Mouse (Mus musculus) liver, embryonic 11.5 days (tissue): ENCODE measurements around the gene Arhgef12. TPM values are rescaled to one million over a fixed set of nuclear protein-coding genes. Genes with fewer than 3 reads are reported as not detected.

Experiments used
- ATAC-seq: fragments of 200-750 bp; cut with Nextera tagmentation; replicated peaks from 2 replicates; pipeline ENCODE4 v1.8.0; 2017; ENCODE audit warnings: moderate number of reproducible peaks, mild to moderate bottlenecking, moderate TSS enrichment, moderate library complexity; ENCODE audit not compliant: low FRiP score
- DNase-seq: peaks from one replicate; pipeline ENCODE4 v3.0.0-alpha.2; 2017; ENCODE audit warnings: low spot score
- H3K27ac ChIP-seq: fragments of 300-500 bp; sonication (generic); 2 replicates; pipeline ENCODE4 v1.5.1; 2014; ENCODE audit warnings: mild to moderate bottlenecking, low read depth, low read length, control low read depth
- H3K27me3 ChIP-seq: fragments of 300-500 bp; sonication (generic); replicated peaks from 2 replicates; pipeline ENCODE4 v1.6.1; 2014; ENCODE audit warnings: low read length, mixed read lengths; ENCODE audit not compliant: control insufficient read depth, insufficient read depth
- H3K36me3 ChIP-seq: fragments of 300-500 bp; sonication (generic); 2 replicates; pipeline ENCODE4 v1.6.1; 2014; ENCODE audit warnings: mild to moderate bottlenecking, low read length, moderate library complexity, mixed read lengths; ENCODE audit not compliant: control insufficient read depth, insufficient read depth
- H3K4me1 ChIP-seq: fragments of 300-500 bp; sonication (generic); replicated peaks from 2 replicates; pipeline ENCODE4 v1.6.1; 2014; ENCODE audit warnings: low read length, mixed read lengths; ENCODE audit not compliant: control insufficient read depth, insufficient read depth
- H3K4me2 ChIP-seq: fragments of 300-500 bp; sonication (generic); 2 replicates; pipeline ENCODE4 v1.6.1; 2014; ENCODE audit warnings: mild to moderate bottlenecking, control low read depth, moderate library complexity
- H3K4me3 ChIP-seq: fragments of 300-500 bp; sonication (generic); 2 replicates; pipeline ENCODE4 v1.5.1; 2014; ENCODE audit warnings: low read depth, low read length, control low read depth
- H3K9ac ChIP-seq: fragments of 300-500 bp; sonication (generic); 2 replicates; pipeline ENCODE4 v1.6.1; 2014; ENCODE audit warnings: low read depth, low read length, control low read depth
- H3K9me3 ChIP-seq: fragments of 300-500 bp; sonication (generic); 2 replicates; pipeline ENCODE4 v1.6.1; 2016; ENCODE audit warnings: low read length, inconsistent platforms, mixed read lengths; ENCODE audit not compliant: control insufficient read depth
- WGBS: fragments of 180-500 bp; shearing (Covaris S2); extraction: QIAGEN DNeasy Blood & Tissue Kit; methylation state at CpG from one replicate; pipeline ENCODE4 v1.1.7; 2014; 5-methylcytosine and 5-hydroxymethylcytosine counted together
- polyA plus RNA-seq: library from polyadenylated mRNA; unstranded; fragments of >200 nt; fragmentation: Nextera tagmentation; extraction: Ambion mirVana; gene quantifications from 2 replicates; pipeline ENCODE4 v1.2.1, GENCODE M21; 2014

Arhgef12 gene
- polyA plus RNA-seq, 1 experiment from 2014 or later: 7.0 TPM

- DNase-seq: no peak
- no peaks in the 10 kb centered on the region; the same call in 1 of the 2 replicates for H3K4me1 ChIP-seq
- H3K4me2 ChIP-seq: no peak overlapping the region
- H3K9me3 ChIP-seq: no peaks in the 10 kb centered on the region
- H3K4me3 ChIP-seq: no peak overlapping the region
- no peak for ATAC-seq
- no peak overlapping the region for H3K9ac ChIP-seq
- WGBS: 71% methylated on average over 7 of the region's 7 CpGs
- H3K36me3 ChIP-seq: no peaks in the 10 kb centered on the region
- no peak overlapping the region for H3K27ac ChIP-seq
- H3K27me3 ChIP-seq: no peaks in the 10 kb centered on the region
Observed at GRCm38 (mm10) chr9:43076163-43076562, 30.9 kb downstream of the Arhgef12 start.

- Histone ChIP-seq H3K9me3 (no peaks in the 10 kb centered on the region), H3K36me3 (no peaks in the 10 kb centered on the region), H3K4me2 (no peak overlapping the region), H3K4me3 (no peak overlapping the region), H3K27me3 (no peaks in the 10 kb centered on the region), H3K4me1 (no peaks in the 10 kb centered on the region), H3K9ac (no peak overlapping the region), H3K27ac (no peak overlapping the region)
- no peak for DNase-seq
- ATAC-seq: no peak
- 87% methylated on average over 1 of the region's 1 CpGs for WGBS
Observed at GRCm38 (mm10) chr9:43074611-43075010, 32.4 kb downstream of the Arhgef12 start.

GRCm38 (mm10) chr9:43071741-43072140 is 35.3 kb downstream of the Arhgef12 start:
- Histone ChIP-seq H3K9ac (no peak overlapping the region), H3K4me2 (no peak overlapping the region), H3K36me3 (no peaks in the 10 kb centered on the region), H3K27me3 (no peaks in the 10 kb centered on the region), H3K9me3 (no peaks in the 10 kb centered on the region), H3K4me3 (no peak overlapping the region), H3K27ac (no peak overlapping the region), H3K4me1 (no peaks in the 10 kb centered on the region)
- ATAC-seq (no peak), DNase-seq (no peak)
- WGBS: 65% methylated on average over 2 of the region's 2 CpGs

- no peak for ATAC-seq
- H3K9me3 ChIP-seq: no peaks in the 10 kb centered on the region
- 33% methylated on average over 4 of the region's 4 CpGs for WGBS
- no peak overlapping the region for H3K4me3 ChIP-seq
- H3K9ac ChIP-seq: no peak overlapping the region
- no peaks in the 10 kb centered on the region for H3K36me3 ChIP-seq
- no peak overlapping the region for H3K4me2 ChIP-seq
- H3K27me3 ChIP-seq: no peaks in the 10 kb centered on the region
- DNase-seq: no peak
- no peak overlapping the region for H3K27ac ChIP-seq
- H3K4me1 ChIP-seq: no peaks in the 10 kb centered on the region
Observed at GRCm38 (mm10) chr9:43071176-43071575, 35.9 kb downstream of the Arhgef12 start.

- WGBS: 74% methylated on average over 4 of the region's 4 CpGs
- Histone ChIP-seq H3K9ac (no peak overlapping the region), H3K9me3 (no peaks in the 10 kb centered on the region), H3K27ac (no peak overlapping the region), H3K4me2 (no peak overlapping the region), H3K27me3 (no peaks in the 10 kb centered on the region), H3K4me3 (no peak overlapping the region), H3K4me1 (no peaks in the 10 kb centered on the region), H3K36me3 (no peaks in the 10 kb centered on the region)
- ATAC-seq (no peak), DNase-seq (no peak)
Observed at GRCm38 (mm10) chr9:43070566-43070965, 36.5 kb downstream of the Arhgef12 start.

GRCm38 (mm10) chr9:43070153-43070552 is 36.9 kb downstream of the Arhgef12 start:
- H3K27me3 ChIP-seq: no peaks in the 10 kb centered on the region
- no peaks in the 10 kb centered on the region for H3K4me1 ChIP-seq
- DNase-seq (no peak), ATAC-seq (no peak)
- H3K27ac ChIP-seq: no peak overlapping the region
- no peaks in the 10 kb centered on the region for H3K9me3 ChIP-seq
- no peak overlapping the region for H3K9ac ChIP-seq
- H3K36me3 ChIP-seq: no peaks in the 10 kb centered on the region
- 78% methylated on average over 2 of the region's 2 CpGs for WGBS
- H3K4me3 ChIP-seq: no peak overlapping the region
- H3K4me2 ChIP-seq: no peak overlapping the region

- no peak overlapping the region for H3K4me2 ChIP-seq
- no peaks in the 10 kb centered on the region for H3K36me3 ChIP-seq
- DNase-seq (no peak), ATAC-seq (no peak)
- no peak overlapping the region for H3K27ac ChIP-seq
- H3K4me1 ChIP-seq: no peaks in the 10 kb centered on the region
- no peaks in the 10 kb centered on the region for H3K27me3 ChIP-seq
- H3K9me3 ChIP-seq: no peaks in the 10 kb centered on the region
- no peak overlapping the region for H3K9ac ChIP-seq
- 84% methylated on average over 3 of the region's 3 CpGs for WGBS
- no peak overlapping the region for H3K4me3 ChIP-seq
Observed at GRCm38 (mm10) chr9:43067896-43068295, 39.1 kb downstream of the Arhgef12 start.

GRCm38 (mm10) chr9:43065231-43065630 is 41.8 kb downstream of the Arhgef12 start:
- no peaks in the 10 kb centered on the region for H3K9me3 ChIP-seq
- 85% methylated on average over 4 of the region's 4 CpGs for WGBS
- no peak for ATAC-seq

GRCm38 (mm10) chr9:43061545-43061944 is 45.5 kb downstream of the Arhgef12 start:
- Histone ChIP-seq H3K36me3 (no peaks in the 10 kb centered on the region), H3K9me3 (no peaks in the 10 kb centered on the region), H3K27ac (no peak overlapping the region), H3K4me1 (no peaks in the 10 kb centered on the region), H3K9ac (no peak overlapping the region), H3K27me3 (no peaks in the 10 kb centered on the region; the same call in 1 of the 2 replicates), H3K4me3 (no peak overlapping the region), H3K4me2 (no peak overlapping the region)
- ATAC-seq (no peak), DNase-seq (no peak)
- 86% methylated on average over 1 of the region's 1 CpGs for WGBS

More at GRCm38 (mm10) chr9:43065231-43065630, 41.8 kb downstream of the Arhgef12 start:
- no peak overlapping the region for H3K9ac ChIP-seq
- no peak overlapping the region for H3K4me3 ChIP-seq
- H3K4me2 ChIP-seq: no peak overlapping the region
- no peaks in the 10 kb centered on the region for H3K4me1 ChIP-seq
- H3K36me3 ChIP-seq: no peaks in the 10 kb centered on the region
- no peak for DNase-seq
- no peaks in the 10 kb centered on the region; the same call in 1 of the 2 replicates for H3K27me3 ChIP-seq
- H3K27ac ChIP-seq: no peak overlapping the region
